Mouse (Mus musculus): Measurements from ENCODE around the gene Necap1. TPM values are rescaled to one million over a fixed set of nuclear protein-coding genes. Genes with fewer than 3 reads are reported as not detected.

The Necap1 gene
- polyA plus RNA-seq, 1 experiment from 2014 or later: 59.4 TPM

DNA sequence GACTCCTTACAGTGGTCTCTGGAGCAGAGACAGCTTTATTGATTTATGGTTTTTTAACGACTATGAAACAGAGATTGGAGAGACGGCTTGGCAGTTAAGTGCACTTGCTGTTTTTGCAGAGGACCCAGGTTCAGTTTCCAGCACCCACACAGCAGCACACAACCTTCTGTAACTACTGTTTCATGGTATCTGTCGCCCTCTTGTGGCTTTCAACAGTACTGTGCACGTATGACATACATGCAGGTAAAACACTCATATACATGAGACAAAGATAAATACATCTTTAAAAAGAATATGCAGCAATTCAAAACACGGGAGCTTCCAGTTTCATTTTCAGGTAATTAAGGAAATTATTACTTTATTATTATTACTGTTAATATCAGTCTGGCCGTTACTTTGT, 11.8 kb upstream of the Necap1 start:
- Histone ChIP-seq H3K9ac (no peak overlapping the region), H3K27me3 (no peaks in the 10 kb centered on the region), H3K4me1 (no peaks in the 10 kb centered on the region), H3K4me3 (no peak overlapping the region), H3K36me3 (no peaks in the 10 kb centered on the region), H3K27ac (no peak overlapping the region), H3K9me3 (no peaks in the 10 kb centered on the region), H3K4me2 (no peak overlapping the region)
- no peak for ATAC-seq (ENCODE audit: insufficient number of reproducible peaks, low FRiP score, low TSS enrichment, low read depth)
- WGBS: 72% methylated on average over 6 of the region's 6 CpGs

DNA sequence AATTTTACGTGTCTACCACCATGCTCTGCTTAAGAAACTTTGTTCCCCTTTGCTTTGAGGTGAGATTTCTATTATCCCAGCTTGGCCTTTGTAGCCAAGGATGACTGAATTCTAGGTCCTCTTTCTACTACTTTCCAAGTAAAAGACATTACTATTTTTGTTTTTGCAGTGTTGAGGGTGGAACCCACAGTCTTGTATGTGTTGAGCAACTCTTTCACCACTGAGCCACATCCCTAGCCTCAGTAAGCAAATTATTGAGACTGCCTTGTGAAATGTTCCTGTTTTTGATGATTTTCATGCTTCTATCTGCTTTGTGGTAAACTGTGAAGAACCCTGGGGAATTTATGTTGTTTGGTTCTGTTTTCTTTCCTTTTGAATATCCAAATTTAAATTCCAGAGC, 11.4 kb upstream of the Necap1 start:
- WGBS: 82% methylated on average over 1 of the region's 1 CpGs
- Histone ChIP-seq H3K4me3 (no peak overlapping the region), H3K9ac (no peak overlapping the region), H3K27me3 (no peaks in the 10 kb centered on the region), H3K4me2 (no peak overlapping the region), H3K4me1 (no peaks in the 10 kb centered on the region), H3K36me3 (no peaks in the 10 kb centered on the region), H3K27ac (no peak overlapping the region), H3K9me3 (no peaks in the 10 kb centered on the region)
- no peak for ATAC-seq (ENCODE audit: insufficient number of reproducible peaks, low FRiP score, low TSS enrichment, low read depth)

DNA sequence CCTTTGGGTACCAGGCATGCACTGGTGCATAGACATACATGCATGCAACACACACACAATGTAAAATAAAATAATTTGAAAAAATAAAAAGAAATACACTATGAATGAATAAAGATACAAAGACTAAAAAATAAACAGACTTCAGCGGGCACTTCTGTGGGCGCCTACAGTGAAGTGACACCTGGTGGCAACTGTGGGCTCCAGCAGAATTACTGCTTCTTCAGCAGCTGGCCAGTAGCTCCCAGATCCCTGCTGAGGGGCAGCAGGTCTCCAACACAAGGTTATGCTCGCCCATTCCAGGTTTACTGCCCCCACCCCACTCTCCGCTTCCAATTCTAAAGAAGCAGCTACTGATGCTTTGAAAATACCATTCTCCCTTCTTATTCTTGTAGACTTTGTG, 6.4 kb upstream of the Necap1 start:
- 58% methylated on average over 4 of the region's 4 CpGs for WGBS
- Histone ChIP-seq H3K4me2 (no peak overlapping the region), H3K27me3 (no peaks in the 10 kb centered on the region), H3K9me3 (no peaks in the 10 kb centered on the region), H3K4me1 (no peaks in the 10 kb centered on the region), H3K4me3 (no peak overlapping the region), H3K36me3 (no peaks in the 10 kb centered on the region), H3K27ac (no peak overlapping the region), H3K9ac (no peak overlapping the region)
- ATAC-seq (ENCODE audit: insufficient number of reproducible peaks, low FRiP score, low TSS enrichment, low read depth): no peak

DNA sequence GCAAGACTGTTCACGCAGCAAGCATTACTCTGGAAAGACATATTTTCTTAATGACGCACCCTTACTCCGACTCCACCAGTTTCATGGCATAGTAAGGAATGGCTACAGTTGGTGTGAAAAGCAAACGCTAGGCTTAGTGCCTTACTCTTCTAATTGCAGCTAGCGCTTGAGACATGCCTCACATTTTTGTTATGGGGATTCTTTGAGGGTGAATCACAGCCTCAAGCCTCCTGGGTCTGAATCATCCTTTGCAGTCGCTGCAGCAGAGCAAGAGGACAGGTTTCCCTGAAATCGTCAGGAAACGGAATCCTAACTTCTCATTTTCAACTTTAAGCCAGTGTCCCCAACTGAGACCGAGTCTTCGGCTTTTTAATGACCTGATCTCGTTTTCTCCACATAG, 4.4 kb upstream of the Necap1 start:
- Histone ChIP-seq H3K4me2 (no peak overlapping the region), H3K36me3 (no peaks in the 10 kb centered on the region), H3K9ac (no peak overlapping the region), H3K9me3 (no peaks in the 10 kb centered on the region), H3K27me3 (no peaks in the 10 kb centered on the region), H3K4me3 (no peak overlapping the region), H3K4me1 (no peaks in the 10 kb centered on the region), H3K27ac (no peak overlapping the region)
- WGBS: 62% methylated on average over 11 of the region's 11 CpGs
- no peak for ATAC-seq (ENCODE audit: insufficient number of reproducible peaks, low FRiP score, low TSS enrichment, low read depth)

DNA sequence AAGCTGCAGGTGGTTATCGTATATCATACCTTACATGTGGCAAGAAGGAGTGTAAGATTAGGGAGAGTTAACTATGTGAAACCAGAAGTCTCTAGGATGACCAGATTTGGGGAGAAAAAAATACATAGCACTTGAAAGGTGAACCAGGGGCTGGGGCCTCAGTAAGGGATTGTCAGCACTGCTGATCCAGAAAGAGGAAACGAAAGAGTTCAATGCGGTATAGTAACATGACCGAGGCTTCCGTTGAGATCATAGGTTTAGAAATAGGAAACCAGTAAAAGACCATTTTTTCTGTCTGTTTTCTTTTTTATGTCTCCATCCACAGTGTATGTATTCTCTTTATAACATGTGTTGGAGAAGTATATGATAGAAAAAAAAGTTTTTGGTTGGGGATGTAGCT, 1.5 kb upstream of the Necap1 start:
- no peak overlapping the region for H3K27ac ChIP-seq
- 96% methylated on average over 5 of the region's 5 CpGs for WGBS

DNA sequence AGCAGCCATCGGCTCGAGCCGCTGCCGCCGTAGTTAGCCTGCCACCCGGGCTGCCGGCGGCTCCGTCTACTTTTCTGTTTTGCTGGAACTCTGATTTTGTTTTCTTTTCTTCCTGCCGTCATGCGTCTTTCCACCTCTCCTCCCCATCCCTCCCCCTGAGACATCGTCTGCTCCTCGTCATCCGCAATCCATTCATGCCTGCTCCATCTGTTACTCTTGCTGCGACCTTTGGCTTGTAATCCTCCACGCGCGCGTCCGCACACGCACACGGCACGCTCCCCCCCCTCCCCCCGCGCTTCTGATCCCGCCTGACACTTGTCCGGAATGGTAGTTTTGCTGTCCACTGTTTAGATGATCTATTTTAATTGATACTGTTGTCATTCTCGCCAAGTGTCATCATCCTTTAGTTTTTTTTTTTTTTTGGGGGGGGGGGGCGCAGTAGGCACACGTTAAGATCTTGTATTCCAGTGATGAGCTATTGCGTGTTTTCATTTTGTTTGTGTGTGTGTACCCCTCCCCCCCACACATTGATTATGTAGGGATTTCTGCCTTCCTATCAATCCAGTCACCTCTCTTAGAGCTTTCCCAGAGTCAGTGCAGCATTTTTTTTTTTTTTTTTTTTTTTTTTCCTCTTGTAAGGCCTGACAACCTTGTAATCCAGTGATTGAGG, 581 bp downstream of the Necap1 start:
- H3K4me2 ChIP-seq: peak overlapping the region; percentile 47
- H3K9ac ChIP-seq: peak overlapping the region; percentile 84
- peaks cover 11% of the 10 kb centered on the region for H3K4me1 ChIP-seq
- under 1% methylated on average over 31 of the region's 31 CpGs for whole genome bisulfite sequencing
- H3K27ac ChIP-seq: peak overlapping the region; percentile 90
- no peaks in the 10 kb centered on the region for H3K27me3 ChIP-seq
- H3K9me3 ChIP-seq: no peaks in the 10 kb centered on the region
- ATAC-seq (ENCODE audit: insufficient number of reproducible peaks, low FRiP score, low TSS enrichment, low read depth): peak; percentile 50; the same call in 1 of the 2 replicates
- H3K4me3 ChIP-seq: peak overlapping the region; percentile 88
- peaks cover 19% of the 10 kb centered on the region for H3K36me3 ChIP-seq

More for the DNA sequence above, 1.5 kb upstream of the Necap1 start:
- Histone ChIP-seq H3K9ac (no peak overlapping the region), H3K4me2 (no peak overlapping the region), H3K27me3 (no peaks in the 10 kb centered on the region), H3K9me3 (no peaks in the 10 kb centered on the region), H3K4me1 (peaks cover 11% of the 10 kb centered on the region), H3K4me3 (no peak overlapping the region), H3K36me3 (0 out of 2 replicates have a peak, but pooled peaks cover 6% of the 10 kb centered on the region)
- no peak for ATAC-seq (ENCODE audit: insufficient number of reproducible peaks, low FRiP score, low TSS enrichment, low read depth)

DNA sequence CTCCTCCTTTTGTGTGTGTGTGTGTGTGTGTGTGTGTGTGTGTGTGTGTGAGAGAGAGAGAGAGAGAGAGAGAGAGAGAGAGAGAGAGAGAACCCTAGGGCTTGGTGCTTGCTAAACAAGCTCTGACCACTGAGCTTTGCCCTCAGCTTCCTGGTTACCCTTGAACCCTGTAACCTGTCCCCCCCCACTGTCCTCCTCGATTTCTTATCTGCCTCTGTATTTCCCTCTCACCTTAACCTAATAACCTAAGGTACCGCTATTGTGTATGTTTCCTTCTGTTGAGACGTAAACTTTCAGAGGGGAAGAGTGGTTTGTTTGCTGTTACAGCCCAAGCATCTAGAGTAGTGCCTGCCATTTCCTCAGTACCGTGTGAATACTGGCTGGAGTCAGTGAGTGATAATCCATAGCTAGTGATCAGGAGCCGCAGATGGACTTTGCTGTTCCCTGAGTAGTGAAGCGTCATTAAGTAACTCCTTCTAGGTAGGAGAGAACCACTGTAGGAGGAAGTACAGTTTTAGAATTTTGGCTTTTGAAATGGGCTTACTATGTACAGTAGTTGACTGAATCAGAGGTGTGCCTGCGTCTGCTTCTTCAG, 5.0 kb downstream of the Necap1 start:
- H3K4me3 ChIP-seq: no peak overlapping the region
- WGBS: 89% methylated on average over 7 of the region's 7 CpGs
- no peaks in the 10 kb centered on the region for H3K27me3 ChIP-seq
- no peak for ATAC-seq (ENCODE audit: insufficient number of reproducible peaks, low FRiP score, low TSS enrichment, low read depth)
- H3K36me3 ChIP-seq: peaks cover 57% of the 10 kb centered on the region
- H3K9ac ChIP-seq: no peak overlapping the region
- no peaks in the 10 kb centered on the region for H3K9me3 ChIP-seq
- H3K4me1 ChIP-seq: peaks cover 11% of the 10 kb centered on the region
- no peak overlapping the region for H3K27ac ChIP-seq
- no peak overlapping the region for H3K4me2 ChIP-seq

DNA sequence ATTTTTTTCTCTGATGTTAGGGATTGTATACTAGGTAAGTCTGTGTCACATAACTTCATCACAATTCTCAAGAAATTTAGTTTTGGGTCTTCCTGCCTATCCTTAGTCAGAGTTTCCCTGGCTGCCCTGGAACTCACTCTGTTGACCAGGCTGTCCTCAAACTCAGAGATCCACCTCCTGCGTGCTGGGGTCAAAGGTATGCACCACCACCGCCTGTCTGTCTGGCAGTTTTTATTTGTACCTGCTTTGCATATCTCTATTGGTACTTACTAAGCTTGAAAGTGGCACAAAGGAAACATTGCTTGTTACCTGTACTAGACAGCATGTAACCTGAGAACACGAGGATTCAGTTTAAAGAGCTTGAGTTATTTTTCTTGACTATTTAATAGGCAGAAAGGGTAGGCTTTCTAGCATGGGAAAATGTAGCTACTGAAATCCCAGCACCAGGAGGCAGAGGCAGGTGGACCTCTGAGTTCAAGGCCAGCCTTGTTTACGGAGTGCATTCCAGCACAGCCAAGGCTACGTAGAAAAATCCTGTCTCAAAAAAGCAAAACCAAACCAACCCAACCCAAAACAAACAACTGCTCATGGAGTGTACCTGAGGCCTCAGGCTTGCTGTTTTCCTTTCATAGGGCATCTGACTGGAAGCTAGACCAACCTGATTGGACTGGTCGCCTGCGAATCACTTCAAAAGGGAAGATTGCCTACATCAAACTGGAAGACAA, 5.7 kb downstream of the Necap1 start:
- no peak overlapping the region for H3K27ac ChIP-seq
- H3K36me3 ChIP-seq: peaks cover 65% of the 10 kb centered on the region
- ATAC-seq (ENCODE audit: insufficient number of reproducible peaks, low FRiP score, low TSS enrichment, low read depth): no peak
- H3K9ac ChIP-seq: no peak overlapping the region
- WGBS: 86% methylated on average over 7 of the region's 7 CpGs
- H3K27me3 ChIP-seq: no peaks in the 10 kb centered on the region
- no peaks in the 10 kb centered on the region for H3K9me3 ChIP-seq
- H3K4me2 ChIP-seq: no peak overlapping the region
- H3K4me3 ChIP-seq: no peak overlapping the region
- peaks cover 11% of the 10 kb centered on the region for H3K4me1 ChIP-seq

DNA sequence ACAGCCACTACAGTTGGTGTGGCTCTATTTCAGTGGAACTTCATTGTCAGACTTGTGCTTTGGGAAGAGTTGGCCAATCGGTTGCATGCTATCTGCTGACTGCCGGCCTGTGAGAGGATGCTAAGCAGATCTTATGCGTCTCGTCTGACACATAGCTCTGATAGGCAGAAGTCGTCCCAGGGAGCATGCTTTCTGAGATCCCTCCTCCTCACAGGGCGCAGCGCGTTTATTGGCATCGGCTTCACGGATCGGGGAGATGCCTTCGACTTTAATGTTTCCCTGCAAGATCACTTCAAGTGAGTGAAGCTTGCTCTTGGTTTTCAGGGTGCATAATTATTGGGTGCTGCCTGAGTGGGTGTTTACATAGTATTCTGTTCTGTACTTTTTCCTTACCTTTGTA, 7.0 kb downstream of the Necap1 start:
- peaks cover 71% of the 10 kb centered on the region for H3K36me3 ChIP-seq
- ATAC-seq (ENCODE audit: insufficient number of reproducible peaks, low FRiP score, low TSS enrichment, low read depth): no peak
- no peak overlapping the region for H3K27ac ChIP-seq
- H3K9ac ChIP-seq: no peak overlapping the region
- WGBS: 89% methylated on average over 12 of the region's 12 CpGs
- no peak overlapping the region for H3K4me2 ChIP-seq
- no peaks in the 10 kb centered on the region for H3K9me3 ChIP-seq
- H3K4me3 ChIP-seq: no peak overlapping the region
- H3K27me3 ChIP-seq: no peaks in the 10 kb centered on the region
- peaks cover under 1% of the 10 kb centered on the region; the same call in 1 of the 2 replicates for H3K4me1 ChIP-seq

DNA sequence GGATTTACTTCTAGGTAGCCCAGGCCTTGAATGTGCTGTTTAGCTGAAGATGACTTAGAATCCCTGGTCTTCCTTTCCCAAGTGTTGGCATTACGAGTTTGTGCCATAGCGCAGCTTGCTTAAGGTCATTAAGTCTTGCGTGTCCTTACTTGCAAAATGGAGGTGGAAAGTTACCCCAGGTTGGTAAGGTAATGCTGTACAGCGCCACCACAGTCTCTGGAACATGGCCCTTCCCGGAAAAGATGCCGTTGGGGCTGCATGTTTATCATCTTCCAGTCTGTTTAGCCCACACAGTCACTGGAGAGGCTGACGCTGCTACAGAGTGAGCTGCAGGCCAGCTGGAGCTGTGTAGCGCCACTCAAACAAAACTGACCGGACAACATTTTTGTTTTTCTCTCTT, 9.3 kb downstream of the Necap1 start:
- Histone ChIP-seq H3K9ac (no peak overlapping the region), H3K36me3 (peaks cover 84% of the 10 kb centered on the region), H3K4me2 (no peak overlapping the region), H3K4me3 (no peak overlapping the region), H3K4me1 (no peaks in the 10 kb centered on the region), H3K27ac (no peak overlapping the region), H3K9me3 (no peaks in the 10 kb centered on the region), H3K27me3 (no peaks in the 10 kb centered on the region)
- ATAC-seq (ENCODE audit: insufficient number of reproducible peaks, low FRiP score, low TSS enrichment, low read depth): no peak
- WGBS: 79% methylated on average over 9 of the region's 9 CpGs

DNA sequence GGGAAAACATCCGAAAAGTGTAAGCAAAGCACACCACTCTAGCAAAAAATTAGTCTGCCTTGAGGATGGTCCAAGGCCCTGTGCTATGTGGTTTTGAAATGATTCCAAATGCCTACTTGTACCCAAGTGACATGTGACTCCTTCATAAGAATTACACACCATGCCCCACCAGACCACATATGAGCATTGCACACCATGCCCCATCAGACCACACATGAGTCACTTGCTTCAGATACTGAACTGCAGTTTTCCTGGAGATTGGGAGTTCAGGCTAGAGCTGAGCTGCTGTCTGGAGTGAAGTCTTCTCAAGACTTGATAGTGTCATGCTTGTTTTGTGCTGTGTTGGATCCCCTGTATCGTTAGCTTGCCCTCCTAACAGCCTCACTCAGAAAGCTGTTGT, 15.3 kb downstream of the Necap1 start:
- H3K9me3 ChIP-seq: no peaks in the 10 kb centered on the region
- no peak for ATAC-seq (ENCODE audit: insufficient number of reproducible peaks, low FRiP score, low TSS enrichment, low read depth)
- H3K4me1 ChIP-seq: no peaks in the 10 kb centered on the region
- H3K4me3 ChIP-seq: no peak overlapping the region
- no peak overlapping the region for H3K4me2 ChIP-seq
- H3K27me3 ChIP-seq: no peaks in the 10 kb centered on the region
- WGBS: 95% methylated on average over 2 of the region's 2 CpGs
- no peak overlapping the region for H3K27ac ChIP-seq
- H3K9ac ChIP-seq: no peak overlapping the region
- peaks cover 65% of the 10 kb centered on the region for H3K36me3 ChIP-seq

DNA sequence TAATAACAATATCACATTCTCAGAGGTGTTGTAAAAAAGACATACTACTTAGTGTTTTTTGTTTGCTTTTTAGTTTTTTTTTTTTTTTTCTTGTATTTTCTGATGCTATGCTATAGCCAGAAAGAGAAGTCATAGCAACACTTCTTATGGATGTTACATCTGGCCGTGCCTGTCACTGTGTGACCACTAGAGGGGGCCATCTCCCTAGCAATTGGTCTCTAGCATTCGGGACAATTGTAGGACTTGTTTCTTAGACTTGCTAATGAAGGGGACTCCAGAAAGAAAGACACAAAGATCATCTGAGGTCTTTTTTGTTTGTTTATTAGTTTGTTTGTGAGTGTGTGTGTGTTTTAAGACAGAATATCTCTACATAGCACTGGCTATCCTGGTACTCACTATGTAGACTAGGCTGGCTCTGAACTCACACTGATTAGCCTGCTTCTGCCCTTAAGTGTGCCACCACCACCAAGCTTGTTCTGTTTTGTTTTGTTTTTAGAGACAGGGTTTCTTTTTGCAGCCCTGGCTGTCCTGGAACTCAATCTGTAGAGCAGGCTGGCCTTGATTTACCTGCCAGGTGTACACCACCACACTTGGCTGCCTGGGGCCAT, 18.3 kb downstream of the Necap1 start:
- no peaks in the 10 kb centered on the region for H3K27me3 ChIP-seq
- 11% methylated on average over 2 of the region's 2 CpGs for WGBS
- peaks cover 45% of the 10 kb centered on the region for H3K36me3 ChIP-seq
- no peaks in the 10 kb centered on the region for H3K4me1 ChIP-seq
- H3K9me3 ChIP-seq: no peaks in the 10 kb centered on the region
- no peak overlapping the region for H3K4me2 ChIP-seq
- H3K4me3 ChIP-seq: no peak overlapping the region
- ATAC-seq (ENCODE audit: insufficient number of reproducible peaks, low FRiP score, low TSS enrichment, low read depth): no peak
- H3K27ac ChIP-seq: no peak overlapping the region
- H3K9ac ChIP-seq: no peak overlapping the region

All from limb, embryonic 15.5 days (tissue).